Mouse (Mus musculus) activated CD4-positive, CD25-positive, alpha-beta regulatory T cell, adult 4 months (primary cell): ENCODE measurements around the gene Tdrd5. TPM values are rescaled to one million over a fixed set of nuclear protein-coding genes. Genes with fewer than 3 reads are reported as not detected.
"Not testable (repeated sequence)": the region's sequence is repeated elsewhere in the genome, so short reads cannot be mapped to it uniquely, and the experiment has no call there.

ENCODE experiments used
- ATAC-seq: one replicate; pipeline ENCODE4 v1.8.0; 2017
- polyA plus RNA-seq, 2 experiments: library from polyadenylated mRNA; unstranded; fragments of 100-300 nt; shearing (Covaris generic); gene quantifications; one replicate each; pipeline ENCODE4 v1.2.1; 2017

The Tdrd5 gene
- polyA plus RNA-seq, 2 experiments from 2014 or later: not detected

DNA sequence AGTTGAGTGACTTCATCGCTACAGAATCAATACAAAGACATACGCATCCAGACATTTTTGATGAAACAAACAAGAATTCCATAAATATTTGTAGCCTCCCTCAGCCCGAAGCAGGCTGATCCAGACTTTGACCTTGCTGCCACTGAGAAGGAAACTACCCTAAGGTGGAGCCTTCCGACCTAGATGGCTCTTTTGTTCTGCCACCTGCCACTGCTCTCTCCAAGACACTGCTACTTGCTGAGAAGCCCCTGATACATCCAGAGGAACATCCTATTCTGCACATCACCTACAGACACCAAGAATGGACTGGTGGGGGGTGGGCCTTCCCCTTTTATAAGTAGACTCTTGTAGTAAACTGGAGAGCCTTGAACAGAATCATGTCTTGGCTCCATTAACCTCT lies 52.4 kb downstream of the Tdrd5 start:
- not testable (repeated sequence) for ATAC-seq

DNA sequence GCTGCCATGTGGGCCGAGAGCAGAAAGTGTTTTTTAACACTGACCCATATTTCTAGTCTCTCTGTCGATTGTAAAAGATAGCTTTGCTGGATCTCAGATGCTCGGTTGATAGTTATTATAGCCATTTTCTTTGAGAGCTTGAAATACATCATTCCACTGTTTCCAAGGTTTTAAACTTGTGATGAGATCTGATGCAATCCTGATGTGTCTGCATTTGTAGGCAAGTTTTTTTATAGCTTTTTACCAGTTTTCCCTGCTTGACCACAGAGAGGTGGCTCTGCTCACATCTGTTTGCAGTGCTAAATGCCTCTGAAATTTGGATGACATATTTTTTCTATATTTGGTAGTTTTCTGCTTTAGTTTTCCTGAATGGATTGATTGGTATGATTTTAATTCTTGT lies 55.6 kb downstream of the Tdrd5 start:
- no peak for ATAC-seq

DNA sequence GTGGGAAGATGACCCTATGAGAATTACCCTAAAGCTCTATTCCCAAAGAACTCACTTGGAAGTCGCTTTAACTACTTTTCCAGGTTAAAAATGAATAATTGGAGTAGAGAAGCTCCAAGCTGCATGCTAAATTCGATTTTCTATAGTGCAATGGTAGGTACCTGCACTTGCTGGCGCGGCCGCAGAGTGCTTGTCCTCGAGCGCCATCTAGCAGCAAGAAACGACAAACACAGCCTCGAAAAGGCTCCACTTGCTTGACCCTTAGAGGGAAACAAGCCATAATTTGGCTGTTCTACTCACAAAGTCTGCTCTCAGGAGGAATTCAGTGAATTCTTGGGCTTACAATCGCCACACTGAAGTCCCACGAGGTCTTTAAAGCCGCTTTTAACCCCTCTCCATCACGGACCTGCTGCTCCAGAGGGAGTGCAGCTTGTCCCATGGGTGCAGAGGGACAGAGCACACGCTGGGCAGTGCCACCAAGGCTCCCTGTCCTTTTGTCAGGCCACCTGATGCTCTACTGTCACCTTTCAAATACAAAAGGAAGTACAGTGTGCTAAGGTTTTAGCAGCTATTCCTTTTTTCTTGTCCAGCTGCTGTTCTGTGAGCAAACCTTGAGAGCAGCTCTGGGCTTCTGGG lies 61.6 kb downstream of the Tdrd5 start:
- ATAC-seq: peak; percentile 63

DNA sequence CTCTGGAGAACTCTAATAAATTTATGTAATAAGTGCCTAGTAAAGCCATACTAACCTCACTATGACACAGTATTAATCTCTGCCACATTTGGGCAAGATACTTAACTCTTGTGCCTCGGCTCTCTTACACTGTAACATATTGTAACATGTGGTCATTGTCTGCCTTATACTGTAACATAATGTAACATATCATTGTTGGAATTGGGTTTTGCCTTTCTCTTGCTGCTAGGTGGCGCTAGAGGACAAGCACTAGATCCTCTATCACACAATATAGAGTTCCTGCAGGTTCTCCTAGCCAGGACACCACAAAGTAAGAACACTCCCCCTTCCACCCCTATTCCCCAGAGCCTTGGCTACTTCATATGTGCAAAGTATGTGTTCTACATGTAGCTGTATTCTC lies 62.4 kb downstream of the Tdrd5 start:
- ATAC-seq: no peak

DNA sequence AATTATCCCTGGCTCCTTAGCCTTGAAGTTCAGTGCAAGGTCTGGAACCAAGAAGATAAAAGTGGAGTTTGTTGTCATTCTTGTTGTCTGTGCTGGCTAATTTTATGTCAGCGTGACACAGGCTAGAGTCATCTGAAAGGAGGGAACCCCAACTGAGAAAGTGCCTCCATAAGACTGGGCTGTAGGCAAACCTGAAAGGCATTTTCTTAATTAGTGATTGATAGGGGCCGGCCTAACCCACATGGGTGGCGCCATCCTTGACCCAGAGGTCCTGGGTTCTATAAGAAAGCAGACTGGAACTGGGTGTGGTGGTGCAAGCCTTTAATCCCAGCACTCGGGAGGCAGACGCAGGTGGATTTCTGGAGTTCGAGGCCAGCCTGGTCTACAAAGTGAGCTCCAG lies 72.3 kb downstream of the Tdrd5 start:
- ATAC-seq: no peak

DNA sequence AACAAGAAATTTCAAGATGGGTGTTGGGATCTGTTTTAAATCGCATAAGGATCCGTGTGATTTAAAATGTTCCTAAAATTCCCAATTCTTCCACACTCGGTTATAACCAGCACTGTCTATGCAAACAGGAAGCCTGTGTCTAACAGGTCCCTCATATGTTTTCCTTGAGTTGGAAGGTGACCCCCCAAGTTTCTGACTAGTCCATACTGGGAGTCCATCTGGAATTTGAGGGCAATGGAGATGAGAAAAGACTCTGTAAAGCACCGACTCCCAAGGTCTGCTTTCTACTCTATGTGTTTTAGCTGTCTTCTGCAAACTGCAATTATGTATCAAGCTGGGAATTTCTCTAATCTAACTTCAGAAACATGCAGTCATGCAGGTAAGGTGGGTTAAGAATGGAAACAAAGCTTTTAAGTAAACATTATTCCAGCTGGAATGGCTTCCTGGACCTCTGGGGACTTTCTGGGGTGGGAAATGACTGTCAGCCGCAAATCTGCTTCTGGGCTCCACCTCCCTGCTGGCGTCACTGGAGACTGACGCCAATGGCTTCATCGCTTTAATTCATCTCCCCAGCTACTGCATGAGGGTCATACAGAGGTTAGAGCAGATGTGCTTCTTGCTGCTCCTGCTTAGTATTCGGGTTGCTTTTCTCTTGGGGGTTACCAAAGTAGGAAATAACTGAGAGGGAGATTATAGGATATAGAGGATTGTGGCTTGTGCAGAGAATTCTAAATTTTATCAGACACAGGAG lies 73.0 kb downstream of the Tdrd5 start:
- ATAC-seq: no peak

DNA sequence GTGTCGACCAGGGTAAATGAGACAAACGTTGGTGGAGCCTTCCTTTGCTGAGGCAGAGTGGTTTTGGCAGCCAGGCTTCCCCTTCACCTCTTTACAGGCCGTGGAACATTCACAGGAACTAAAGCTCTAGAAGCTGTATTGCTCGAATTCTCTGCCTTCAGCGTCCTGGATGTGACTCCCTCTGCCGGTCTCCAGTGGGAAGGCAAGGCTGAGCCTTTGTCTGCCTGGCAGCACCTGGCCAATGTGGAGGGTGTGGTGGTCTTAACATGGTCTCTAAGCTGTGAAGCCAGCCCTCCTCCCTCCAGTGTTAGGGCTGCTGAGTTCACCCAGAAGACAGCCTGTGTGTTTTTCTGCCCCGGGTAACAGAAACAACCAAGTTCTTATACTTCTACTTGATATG lies 74.0 kb downstream of the Tdrd5 start:
- ATAC-seq: peak; percentile 46

DNA sequence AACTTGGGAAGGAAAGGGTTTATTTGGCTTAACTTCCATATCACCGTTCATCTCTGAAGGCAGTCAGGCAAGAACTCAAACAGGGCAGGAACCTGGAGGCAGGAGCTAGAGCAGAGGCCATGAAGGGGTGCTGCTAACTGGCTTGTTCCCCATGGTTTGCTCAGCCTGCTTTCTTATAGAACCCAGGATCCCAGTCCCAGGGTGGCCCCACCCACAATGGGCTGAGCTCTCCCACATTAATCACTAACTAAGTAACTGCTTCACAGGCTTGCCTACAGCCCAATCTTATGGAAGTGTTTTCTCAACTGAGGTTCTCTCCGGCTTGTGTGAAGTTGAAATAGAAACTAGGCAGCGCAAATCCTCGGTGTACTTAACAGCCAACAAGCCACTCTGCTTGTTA lies 74.7 kb downstream of the Tdrd5 start:
- ATAC-seq: no peak

DNA sequence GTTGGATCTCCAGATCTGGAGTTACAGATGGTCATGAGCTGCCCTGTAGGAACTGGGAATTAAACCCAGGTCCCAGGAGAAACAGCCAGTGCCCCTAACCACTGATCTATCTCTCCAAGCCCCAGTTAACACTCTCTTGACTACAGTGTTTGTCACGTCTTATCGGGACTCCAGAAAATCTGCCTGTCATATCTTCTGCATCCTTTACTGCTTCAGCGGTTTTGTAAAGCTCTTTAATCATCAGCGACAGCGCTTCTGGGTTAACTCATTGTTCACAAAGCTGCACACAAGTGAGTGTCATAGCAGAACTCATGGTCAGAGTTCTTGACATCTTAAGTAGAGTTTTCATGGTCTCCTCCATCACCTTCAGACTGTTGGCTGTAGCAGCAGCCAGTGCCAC lies 76.6 kb downstream of the Tdrd5 start:
- no peak for ATAC-seq

DNA sequence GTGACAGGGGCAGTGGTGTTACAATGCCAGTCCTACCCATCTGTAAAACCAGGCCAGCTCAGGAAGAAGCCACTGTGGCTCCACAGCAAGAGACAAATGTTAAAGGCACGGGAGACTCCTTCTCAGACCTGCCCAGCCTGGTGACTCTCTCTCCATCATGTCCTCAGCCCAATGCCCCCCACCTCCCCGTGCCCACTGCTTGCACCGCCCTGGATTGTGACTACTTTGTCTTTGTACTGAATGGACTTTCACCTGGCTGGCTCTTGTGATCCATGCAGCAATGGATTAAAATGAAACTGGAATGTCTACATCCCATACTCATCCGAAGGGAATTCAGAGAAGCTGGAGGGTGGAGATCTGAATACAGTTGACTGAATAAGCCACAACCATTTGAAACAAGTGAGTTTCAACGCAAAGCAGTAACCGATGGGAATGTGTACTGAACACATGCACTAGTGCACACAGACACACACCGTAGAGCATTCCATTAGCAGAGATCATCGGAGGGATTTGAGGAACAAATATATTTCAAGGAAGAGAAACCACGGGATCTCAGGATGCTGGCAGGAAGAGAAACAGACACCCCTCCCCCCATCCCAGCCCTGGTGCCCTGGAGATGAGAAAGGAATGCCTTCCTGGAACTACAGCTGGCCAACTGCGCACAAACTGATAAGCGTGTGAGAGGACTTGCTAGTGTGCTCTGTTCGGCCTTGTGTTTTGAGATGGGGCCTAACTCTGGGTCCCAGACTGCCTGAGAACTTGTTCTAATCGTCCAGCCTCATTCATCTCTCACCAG lies 81.1 kb downstream of the Tdrd5 start:
- no peak for ATAC-seq

DNA sequence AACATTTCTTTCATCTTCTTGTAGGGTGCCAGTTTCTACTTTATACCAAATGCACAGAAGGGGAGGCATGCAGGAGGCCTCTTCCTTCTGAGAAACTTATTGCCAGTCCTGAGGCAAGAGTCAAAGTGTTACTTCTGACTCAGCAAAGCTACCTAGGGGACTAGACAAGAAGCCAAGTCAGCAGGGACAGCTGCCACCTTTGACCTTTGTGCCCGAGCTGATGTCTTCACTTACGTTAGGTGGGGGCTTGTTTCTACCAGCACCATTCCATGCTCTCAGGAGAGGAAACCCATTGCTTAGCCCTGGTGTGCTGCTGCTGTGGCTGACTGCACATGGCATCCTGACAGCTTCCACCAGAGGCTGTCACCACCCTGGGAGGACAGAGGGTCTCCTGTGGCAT lies 82.1 kb downstream of the Tdrd5 start:
- ATAC-seq: no peak

DNA sequence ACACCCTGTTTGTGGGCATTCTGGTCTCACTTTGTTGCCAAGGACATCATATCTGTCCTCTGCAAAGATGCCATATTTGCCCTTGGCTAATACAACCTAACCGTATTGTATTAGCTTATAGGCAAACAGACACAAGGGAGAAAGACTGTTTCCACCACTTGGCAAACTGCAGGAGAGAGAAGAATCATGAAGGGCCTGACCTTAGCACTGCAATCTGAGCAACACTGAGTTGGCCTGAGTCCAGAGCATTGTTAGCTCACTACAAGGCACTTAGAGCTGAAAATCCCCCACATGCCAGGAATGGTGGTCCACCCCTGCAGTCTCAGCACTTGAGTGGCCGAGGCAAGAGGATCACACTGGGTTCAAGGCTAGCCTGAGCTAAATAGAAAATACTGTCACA lies 84.9 kb downstream of the Tdrd5 start:
- no peak for ATAC-seq

DNA sequence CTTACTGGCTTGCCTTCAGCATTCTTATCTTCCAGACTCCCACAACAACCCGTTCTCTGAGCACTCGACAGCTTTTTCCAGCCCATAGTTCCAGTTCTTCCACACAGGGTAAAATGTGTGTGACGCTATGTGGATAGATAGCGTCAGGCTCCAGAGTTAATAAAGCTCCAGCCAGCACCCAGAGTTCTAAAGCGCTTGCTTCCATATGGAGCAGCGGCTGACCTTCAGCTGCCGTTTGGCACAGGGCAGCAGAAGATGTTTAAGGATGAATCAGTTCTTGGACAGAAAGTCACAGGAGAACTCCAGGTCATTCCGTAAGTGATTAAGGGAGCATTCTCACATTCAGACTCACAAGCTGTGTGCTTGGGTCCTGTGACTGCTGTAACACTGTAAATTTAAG lies 85.5 kb downstream of the Tdrd5 start:
- ATAC-seq: no peak

DNA sequence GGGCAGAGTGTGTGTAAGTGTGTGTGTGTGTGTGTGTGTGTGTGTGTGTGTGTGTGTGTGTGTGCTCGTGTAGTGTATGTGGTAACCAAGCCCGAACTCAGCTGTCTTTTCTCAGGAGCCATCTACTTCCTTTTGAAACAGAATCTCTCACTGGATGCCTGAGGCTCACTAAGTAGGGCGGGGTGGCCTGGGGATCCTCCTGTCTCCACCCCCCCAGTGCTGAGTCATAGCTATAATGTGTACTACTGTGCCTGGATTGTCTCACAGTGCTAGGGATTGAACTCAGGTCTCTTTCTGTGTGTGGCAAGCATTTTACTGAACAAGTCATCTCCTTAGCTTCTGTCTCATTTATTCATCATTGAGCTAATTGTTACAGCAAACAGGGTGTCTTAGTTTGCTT lies 86.1 kb downstream of the Tdrd5 start:
- ATAC-seq: no peak

DNA sequence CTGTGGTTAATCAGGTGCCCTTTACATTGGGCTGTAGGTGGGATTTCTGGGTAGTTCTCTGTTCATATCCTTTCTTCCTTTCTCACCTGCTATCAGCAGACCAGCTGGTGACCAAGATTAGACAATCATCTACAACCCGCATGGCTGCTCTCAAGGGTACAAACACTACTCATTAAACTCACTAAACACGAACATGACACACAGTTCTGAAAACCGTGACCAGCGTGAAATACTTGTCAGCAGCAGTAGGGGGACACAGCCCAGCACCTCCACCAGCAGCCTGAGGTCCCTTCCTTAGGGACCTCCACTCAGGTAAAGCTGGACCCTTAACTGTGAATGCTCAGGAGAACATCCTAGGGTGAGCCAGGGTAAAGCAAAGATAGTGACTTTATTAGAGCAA lies 87.2 kb downstream of the Tdrd5 start:
- no peak for ATAC-seq

DNA sequence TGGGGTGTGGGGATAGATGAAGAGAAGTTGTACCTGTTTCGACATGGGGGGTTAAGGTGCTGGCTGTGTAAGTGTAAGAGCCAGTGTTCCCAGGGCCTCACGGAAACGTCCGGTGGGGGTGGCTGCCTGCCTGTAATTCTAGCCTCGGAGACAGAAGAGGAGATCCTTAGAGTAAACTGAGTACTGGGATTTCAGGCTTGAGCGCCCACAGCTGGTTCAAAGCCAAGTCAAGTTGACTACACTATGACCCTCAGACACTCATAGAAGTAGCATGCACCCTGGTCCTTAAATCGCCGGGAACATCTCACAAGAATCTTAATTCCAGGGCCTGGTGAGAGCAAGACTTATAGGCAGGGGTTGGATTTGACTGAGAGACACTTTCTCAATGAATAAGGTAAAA lies 88.8 kb downstream of the Tdrd5 start:
- no peak for ATAC-seq

DNA sequence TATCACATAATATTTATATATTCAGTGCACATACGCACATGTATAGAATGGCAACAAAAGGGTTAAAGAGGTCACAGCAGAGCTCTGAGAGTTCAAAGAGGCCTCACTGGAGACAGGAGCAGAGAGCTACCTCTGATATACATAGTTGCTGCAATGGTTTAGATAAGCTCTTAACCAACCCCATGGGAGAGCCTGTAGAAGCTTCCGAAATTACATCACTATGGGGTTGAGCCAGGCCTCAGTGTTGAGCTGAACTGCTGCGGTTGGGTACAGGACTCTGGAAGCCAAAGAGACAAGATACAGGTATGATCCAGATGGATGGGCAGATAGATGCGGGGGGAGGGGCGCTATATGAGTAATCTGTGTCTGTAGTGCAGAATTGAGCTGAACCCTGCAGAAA lies 90.5 kb downstream of the Tdrd5 start:
- ATAC-seq: no peak

DNA sequence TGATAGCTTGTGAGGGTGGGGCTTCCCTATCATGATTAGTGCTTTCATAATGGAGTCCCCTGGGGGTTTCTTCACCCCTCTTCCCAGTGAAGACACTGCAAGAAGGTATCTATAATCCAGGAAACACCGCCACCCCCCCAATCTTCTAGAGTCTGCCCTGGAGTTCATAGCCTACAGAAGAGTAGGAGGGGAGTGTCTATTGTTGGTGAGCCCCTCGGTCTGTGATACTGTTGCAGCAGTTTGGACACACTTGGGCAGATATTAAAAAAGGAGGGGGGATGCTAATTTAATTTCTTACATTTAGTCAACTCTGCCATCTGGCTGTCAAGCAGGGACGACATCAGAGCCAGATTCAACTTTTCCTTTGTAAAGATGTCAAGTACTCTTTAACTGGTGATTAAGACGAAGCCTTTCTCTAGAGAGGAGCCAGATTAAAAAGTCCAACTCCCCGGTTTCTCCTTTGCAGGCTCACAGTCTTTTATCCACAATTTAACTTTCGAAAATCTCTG lies 91.6 kb downstream of the Tdrd5 start:
- no peak for ATAC-seq

Other genes starting within 250 kb of the Tdrd5 start
- gene Fam163a, start 98.6 kb downstream of the Tdrd5 start, polyA plus RNA-seq: not detected
- not detected for gene Nphs2, start 7.1 kb upstream of the Tdrd5 start, polyA plus RNA-seq
- 1,000 to 10,000 TPM; 2,495 to 3,349 TPM for gene Gm2000, start 62.4 kb upstream of the Tdrd5 start, polyA plus RNA-seq
- not detected for gene Axdnd1, start 117.5 kb upstream of the Tdrd5 start, polyA plus RNA-seq
- 10 to 100 TPM; 44.4 to 50.5 TPM for gene Soat1, start 170.7 kb upstream of the Tdrd5 start, polyA plus RNA-seq
- 1 to 10 TPM; 2.4 to 5.2 TPM for gene Gm10031, start 220.3 kb upstream of the Tdrd5 start, polyA plus RNA-seq